Mouse (Mus musculus) ES-Bruce4 (cell line): ENCODE data around the gene Qars.

Source experiments
- CTCF ChIP-seq: IDR thresholded peaks from one replicate; pipeline ENCODE4 v1.8.1; 2011; ENCODE audit warnings: low read depth, low read length
- POLR2A ChIP-seq: IDR thresholded peaks from one replicate; pipeline ENCODE4 v1.8.1; 2011; ENCODE audit warnings: low read length; ENCODE audit not compliant: insufficient read depth

DNA sequence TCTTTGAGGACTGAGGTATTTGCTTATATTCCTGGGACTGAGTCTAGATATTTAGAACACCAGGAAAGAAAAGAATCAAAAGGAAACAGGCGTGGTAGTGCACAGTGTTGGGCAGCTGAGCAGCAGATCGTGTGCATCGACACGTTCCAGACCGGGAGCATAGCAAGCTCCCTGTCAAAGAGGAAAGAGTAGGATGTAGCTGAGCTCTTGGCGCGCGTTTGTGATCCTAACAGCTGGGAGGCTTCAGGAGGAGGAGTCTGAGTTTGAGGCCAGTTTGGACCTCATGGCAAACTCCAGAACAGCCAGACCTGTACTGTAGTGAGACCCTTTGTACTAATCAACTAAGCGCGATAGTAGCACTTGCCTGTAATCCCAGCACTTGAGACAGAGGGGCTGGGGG is 45.3 kb upstream of the Qars start:
- no peak for TF ChIP-seq CTCF
- no peak for TF ChIP-seq POLR2A
